Mouse (Mus musculus) heart, embryonic 14.5 days (tissue): Measurements from ENCODE around the gene Atg10. TPM values are rescaled to one million over a fixed set of nuclear protein-coding genes. Genes with fewer than 3 reads are reported as not detected.
"Not testable (repeated sequence)": the region's sequence is repeated elsewhere in the genome, so short reads cannot be mapped to it uniquely, and the experiment has no call there.

ENCODE experiments used
- ATAC-seq: fragments of 200-750 bp; cut with Nextera tagmentation; 2 replicates; pipeline ENCODE4 v1.8.0; 2017; ENCODE audit warnings: low read depth, moderate TSS enrichment; ENCODE audit not compliant: insufficient number of reproducible peaks, insufficient read depth, low FRiP score
- H3K27ac ChIP-seq, 2 experiments: fragments of 200-500 bp in 1 of 2; fragments of 300-500 bp in 1 of 2; sonication (generic) in 1 of 2; replicated peaks in 1 of 2; 2 replicates each; pipeline ENCODE4 v1.5.1; 2012 to 2014; ENCODE audit warnings: low read depth in 2 of 2, low read length in 2 of 2, control low read depth in 1 of 2, mild to moderate bottlenecking in 1 of 2, mixed read lengths in 1 of 2; ENCODE audit not compliant: control insufficient read depth in 1 of 2, insufficient read depth in 1 of 2
- H3K27me3 ChIP-seq: fragments of 300-500 bp; sonication (generic); 2 replicates; pipeline ENCODE4 v1.6.1; 2014; ENCODE audit warnings: mild to moderate bottlenecking, low read length, control low read depth; ENCODE audit not compliant: control insufficient read depth, insufficient read depth
- H3K36me3 ChIP-seq: fragments of 300-500 bp; sonication (generic); 2 replicates; pipeline ENCODE4 v1.6.1; 2014; ENCODE audit warnings: mild to moderate bottlenecking, control low read depth, low read length, mixed read lengths; ENCODE audit not compliant: control insufficient read depth, insufficient read depth
- H3K4me1 ChIP-seq, 2 experiments: fragments of 200-500 bp in 1 of 2; fragments of 300-500 bp in 1 of 2; sonication (generic) in 1 of 2; 2 replicates each; pipeline ENCODE4 v1.6.1; 2012 to 2014; ENCODE audit warnings: low read length in 2 of 2, control low read depth in 1 of 2, mixed read lengths in 1 of 2; ENCODE audit not compliant: control insufficient read depth in 2 of 2, insufficient read depth in 2 of 2
- H3K4me2 ChIP-seq: fragments of 300-500 bp; sonication (generic); 2 replicates; pipeline ENCODE4 v1.6.1; 2014; ENCODE audit warnings: mild to moderate bottlenecking, low read length
- H3K4me3 ChIP-seq, 2 experiments: fragments of 200-500 bp in 1 of 2; fragments of 300-500 bp in 1 of 2; sonication (generic) in 1 of 2; 2 replicates each; pipeline ENCODE4 v1.5.1; 2012 to 2014; ENCODE audit warnings: low read length in 2 of 2, mild to moderate bottlenecking in 2 of 2, control low read depth in 1 of 2, low read depth in 1 of 2, moderate library complexity in 1 of 2; ENCODE audit not compliant: control insufficient read depth in 1 of 2, insufficient read depth in 1 of 2
- H3K9ac ChIP-seq: fragments of 300-500 bp; sonication (generic); 2 replicates; pipeline ENCODE4 v1.6.1; 2014; ENCODE audit warnings: mild to moderate bottlenecking, low read length
- H3K9me3 ChIP-seq: fragments of 300-500 bp; sonication (generic); 2 replicates; pipeline ENCODE4 v1.6.1; 2016; ENCODE audit warnings: low read length, control low read depth; ENCODE audit not compliant: control insufficient read depth
- WGBS: fragments of 180-500 bp; shearing (Covaris S2); extraction: QIAGEN DNeasy Blood & Tissue Kit; methylation state at CpG from one replicate; pipeline ENCODE4 v1.1.7; 2014; 5-methylcytosine and 5-hydroxymethylcytosine counted together
- polyA plus RNA-seq: library from polyadenylated mRNA; unstranded; fragments of >200 nt; fragmentation: Nextera tagmentation; extraction: Ambion mirVana; gene quantifications from 2 replicates; pipeline ENCODE4 v1.2.1, GENCODE M21; 2014

The Atg10 gene
- polyA plus RNA-seq, 1 experiment from 2014 or later: 36.4 TPM

- H3K9me3 ChIP-seq, ATAC-seq, H3K27me3 ChIP-seq, H3K4me1 ChIP-seq: not testable (repeated sequence)
- under 1% methylated on average over 13 of the region's 13 CpGs for WGBS
- peak overlapping the region; percentile 71 to 73 for H3K27ac ChIP-seq
- peak overlapping the region; percentile 96 for H3K9ac ChIP-seq
- H3K4me2 ChIP-seq: peak overlapping the region; percentile 83
- H3K4me3 ChIP-seq: peak overlapping the region; percentile 66 to 86
- peaks cover 40% of the 10 kb centered on the region for H3K36me3 ChIP-seq
Observed at GRCm38 (mm10) chr13:90923617-90924016, 300.2 kb downstream of the Atg10 start.

DNA sequence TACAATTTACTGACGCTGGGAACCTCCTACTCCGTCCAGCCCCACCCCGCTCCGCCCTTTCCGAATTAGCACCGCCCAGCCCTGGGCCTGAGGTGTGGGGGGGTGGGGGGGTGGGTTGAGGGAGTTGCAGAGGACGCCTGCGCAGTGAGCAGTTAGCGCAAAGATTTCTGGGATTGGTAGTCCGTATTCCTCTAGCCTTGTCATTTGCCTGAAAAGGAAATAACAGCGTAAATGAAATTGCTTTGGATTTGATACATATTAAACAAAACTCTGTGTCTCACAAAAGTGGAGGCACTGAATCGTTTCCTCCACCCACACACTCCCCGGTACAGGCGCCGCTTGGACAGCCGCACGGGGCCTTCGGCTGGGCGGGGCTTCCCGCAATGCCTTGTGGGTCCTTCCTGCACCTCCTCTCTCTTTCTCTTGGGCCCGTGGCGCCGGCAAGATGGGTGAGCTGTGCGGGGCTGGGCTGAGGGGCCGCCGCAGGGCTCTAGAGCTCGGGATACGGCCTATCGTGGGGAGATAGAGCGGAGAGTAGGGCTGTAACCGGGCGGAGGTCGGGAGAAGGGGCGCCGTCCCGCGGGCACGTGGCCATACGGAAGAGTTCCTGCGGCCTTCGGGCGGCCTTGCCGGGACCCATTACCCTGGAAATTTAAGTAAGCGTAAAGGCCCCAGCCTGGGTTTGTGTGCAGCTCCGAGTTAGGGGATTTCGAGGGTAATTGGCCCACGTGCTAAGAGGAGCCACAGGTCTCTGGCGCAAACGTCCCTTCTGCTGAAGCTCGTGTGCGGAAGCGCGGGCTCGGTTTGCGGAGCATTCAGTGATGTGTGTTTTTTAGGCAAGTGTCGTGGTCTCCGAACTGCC lies 300.8 kb downstream of the Atg10 start, which contains the start of gene Rps23:
Gene Rps23, plus strand, starts transcription at position 208 of the 862 bp plus-strand sequence.
- ATAC-seq: peak; percentile 97

GRCm38 (mm10) chr13:90914721-90915120 lies 309.0 kb downstream of the Atg10 start:
- H3K9me3 ChIP-seq: no peaks in the 10 kb centered on the region
- H3K4me2 ChIP-seq: no peak overlapping the region
- 83% methylated on average over 4 of the region's 4 CpGs for WGBS
- no peak overlapping the region for H3K27ac ChIP-seq
- H3K27me3 ChIP-seq: no peaks in the 10 kb centered on the region
- no peak for ATAC-seq
- no peaks in the 10 kb centered on the region for H3K4me1 ChIP-seq
- H3K9ac ChIP-seq: no peak overlapping the region
- H3K4me3 ChIP-seq: no peak overlapping the region
- no peaks in the 10 kb centered on the region for H3K36me3 ChIP-seq

More for the DNA sequence above, 300.8 kb downstream of the Atg10 start, which contains the start of gene Rps23:
- Histone ChIP-seq H3K9ac (peak within 1 kb of the TSS; percentile 96), H3K4me2 (peak within 1 kb of the TSS; percentile 83), H3K4me3 (peak within 1 kb of the TSS; percentile 66 to 86), H3K27ac (peak within 1 kb of the TSS; percentile 71 to 73), H3K27me3 (no peaks in the 10 kb centered on the region), H3K4me1 (no peaks in the 10 kb centered on the region), H3K36me3 (peaks cover 38% of the 10 kb centered on the region), H3K9me3 (no peaks in the 10 kb centered on the region)
- under 1% methylated on average over 56 of the region's 57 CpGs for WGBS

GRCm38 (mm10) chr13:90913675-90914192 lies 310.0 kb downstream of the Atg10 start:
- no peaks in the 10 kb centered on the region for H3K4me1 ChIP-seq
- no peaks in the 10 kb centered on the region for H3K27me3 ChIP-seq
- H3K4me3 ChIP-seq: no peak overlapping the region
- H3K9me3 ChIP-seq: no peaks in the 10 kb centered on the region
- 51% methylated on average over 7 of the region's 7 CpGs for WGBS
- H3K4me2 ChIP-seq: no peak overlapping the region
- H3K27ac ChIP-seq: no peak overlapping the region
- no peak overlapping the region for H3K9ac ChIP-seq
- H3K36me3 ChIP-seq: no peaks in the 10 kb centered on the region
- no peak for ATAC-seq

DNA sequence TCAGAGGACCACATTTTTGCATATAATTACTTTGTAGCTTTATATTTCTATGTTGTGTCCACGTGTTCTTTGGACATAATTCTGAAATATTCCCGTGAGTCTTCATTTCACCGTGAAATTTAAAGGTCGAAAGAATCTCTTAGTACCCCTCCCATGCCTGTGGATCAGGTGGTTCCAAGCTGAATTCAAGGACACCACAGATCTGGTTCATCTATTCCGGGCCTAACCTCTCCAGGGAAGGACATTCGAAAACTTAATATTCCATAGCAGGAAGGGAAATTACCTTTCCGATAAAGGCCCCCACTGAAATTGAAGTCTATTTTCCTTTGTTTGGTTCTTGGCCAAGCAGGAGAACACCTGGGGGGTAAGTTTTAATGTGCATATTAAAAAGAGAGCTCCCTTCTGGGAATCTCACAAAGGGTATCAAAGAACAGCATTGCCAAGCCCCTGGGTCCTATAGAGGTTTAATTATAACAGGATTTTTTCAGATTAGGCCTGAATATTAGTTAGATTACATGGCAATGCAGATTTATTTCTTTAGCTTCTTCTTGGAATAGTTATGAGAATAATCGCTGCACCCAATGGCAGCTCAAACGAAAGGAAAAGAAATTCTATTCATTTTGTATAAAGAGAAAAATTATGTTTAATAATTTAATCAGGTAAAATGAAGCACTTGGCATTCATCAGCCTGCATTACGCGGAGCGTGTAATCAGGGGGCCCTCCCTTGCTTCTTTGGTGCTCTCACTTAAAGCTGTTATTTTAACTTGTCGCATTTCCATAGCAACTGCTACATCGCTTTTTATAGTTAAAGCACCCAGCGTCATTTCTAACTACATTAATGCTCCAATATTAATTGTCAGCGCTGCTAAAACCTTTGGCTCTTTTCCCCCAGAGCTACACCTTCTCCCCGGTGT lies 310.8 kb downstream of the Atg10 start:
- Histone ChIP-seq H3K4me1 (no peaks in the 10 kb centered on the region), H3K9me3 (no peaks in the 10 kb centered on the region), H3K9ac (no peak overlapping the region), H3K27me3 (no peaks in the 10 kb centered on the region), H3K4me2 (no peak overlapping the region), H3K27ac (no peak overlapping the region), H3K36me3 (no peaks in the 10 kb centered on the region), H3K4me3 (no peak overlapping the region)
- WGBS: 85% methylated on average over 17 of the region's 17 CpGs
- ATAC-seq: no peak

- H3K9ac ChIP-seq: no peak overlapping the region
- ATAC-seq: no peak
- H3K27ac ChIP-seq: no peak overlapping the region
- H3K4me2 ChIP-seq: no peak overlapping the region
- 89% methylated on average over 12 of the region's 12 CpGs for WGBS
- H3K36me3 ChIP-seq: no peaks in the 10 kb centered on the region
- H3K4me3 ChIP-seq: no peak overlapping the region
- no peaks in the 10 kb centered on the region; a peak in 1 of 4 replicates for H3K4me1 ChIP-seq
- H3K27me3 ChIP-seq: no peaks in the 10 kb centered on the region
- 0 out of 2 replicates have a peak, but pooled peaks cover 3% of the 10 kb centered on the region for H3K9me3 ChIP-seq
Observed at GRCm38 (mm10) chr13:90907376-90907775, 316.4 kb downstream of the Atg10 start.

GRCm38 (mm10) chr13:90905176-90905575 lies 318.6 kb downstream of the Atg10 start, which contains the start of gene Atp6ap1l:
TSS of gene Atp6ap1l (minus strand) at chr13:90905355.
- H3K36me3 ChIP-seq: no peaks in the 10 kb centered on the region
- no peak within 1 kb of the TSS for H3K4me2 ChIP-seq
- H3K9me3 ChIP-seq: 0 out of 2 replicates have a peak, but pooled peaks cover 3% of the 10 kb centered on the region
- no peaks in the 10 kb centered on the region for H3K27me3 ChIP-seq
- WGBS: 93% methylated on average over 5 of the region's 5 CpGs
- no peak for ATAC-seq
- no peaks in the 10 kb centered on the region; a peak in 1 of 4 replicates for H3K4me1 ChIP-seq
- H3K9ac ChIP-seq: no peak within 1 kb of the TSS
- no peak within 1 kb of the TSS for H3K4me3 ChIP-seq
- H3K27ac ChIP-seq: no peak within 1 kb of the TSS
